Mouse (Mus musculus): ENCODE results near the gene Zfp715. TPM values are rescaled to one million over a fixed set of nuclear protein-coding genes. Genes with fewer than 3 reads are reported as not detected.
"Not testable (repeated sequence)": the region's sequence is repeated elsewhere in the genome, so short reads cannot be mapped to it uniquely, and the experiment has no call there.

Gene Zfp715
- polyA plus RNA-seq, 2 experiments = 3.9 to 5.4 TPM

DNA sequence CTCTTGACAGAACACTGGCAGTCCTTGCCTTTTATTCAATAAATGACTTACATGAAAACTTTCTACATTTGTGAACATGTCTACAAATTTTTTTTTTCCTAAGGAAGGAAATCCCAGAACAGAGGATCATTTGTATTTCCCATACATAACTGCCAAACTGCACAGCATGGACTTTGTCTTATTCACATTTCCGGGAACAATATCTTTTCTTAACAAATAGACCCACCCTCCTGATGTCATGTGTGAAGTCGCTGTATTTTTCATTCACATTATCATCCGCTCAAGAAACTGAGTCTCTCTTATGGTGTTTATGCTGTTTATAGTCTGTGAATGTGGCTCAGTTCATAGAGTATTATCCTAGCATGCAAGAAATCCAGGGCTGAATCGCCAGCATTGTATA, 40.7 kb upstream of the Zfp715 start:
- no peak for TF ChIP-seq EP300 (IDR thresholded peaks at IDR 0.05; ENCODE audit: low read depth)
- no peak for TF ChIP-seq CTCF (IDR thresholded peaks at IDR 0.05; ENCODE audit: low read depth)
- no peak overlapping the region for H3K9ac ChIP-seq (replicated peaks)
- no peak for DNase-seq (ENCODE audit: low read depth in 3 of 3, low spot score in 3 of 3)
- no peak overlapping the region for H3K4me2 ChIP-seq (ENCODE audit: low read depth)
- H3K27ac ChIP-seq = no peak overlapping the region
- ATAC-seq (ENCODE audit: insufficient read depth) = no peak
- H3K9me3 ChIP-seq (ENCODE audit: control insufficient read depth, low read length) = no peaks in the 10 kb centered on the region
- no peaks in the 10 kb centered on the region for H3K27me3 ChIP-seq (ENCODE audit: control insufficient read depth, insufficient read depth, low read length)
- peaks cover 3 to 22% of the 10 kb centered on the region in 2 experiments; a peak in 3 of 4 replicates for H3K4me1 ChIP-seq (replicated peaks; ENCODE audit: control insufficient read depth in 2 of 2, insufficient read depth in 2 of 2, low read length in 1 of 2)
- H3K4me3 ChIP-seq (ENCODE audit: insufficient read depth in 1 of 2, low read depth in 2 of 2, low read length in 2 of 2) = no peak overlapping the region
- 26% methylated on average over 4 of the region's 4 CpGs for WGBS (ENCODE audit: insufficient replicate concordance)
- H3K36me3 ChIP-seq (replicated peaks; ENCODE audit: control insufficient read depth, insufficient read depth, low read depth) = no peaks in the 10 kb centered on the region

DNA sequence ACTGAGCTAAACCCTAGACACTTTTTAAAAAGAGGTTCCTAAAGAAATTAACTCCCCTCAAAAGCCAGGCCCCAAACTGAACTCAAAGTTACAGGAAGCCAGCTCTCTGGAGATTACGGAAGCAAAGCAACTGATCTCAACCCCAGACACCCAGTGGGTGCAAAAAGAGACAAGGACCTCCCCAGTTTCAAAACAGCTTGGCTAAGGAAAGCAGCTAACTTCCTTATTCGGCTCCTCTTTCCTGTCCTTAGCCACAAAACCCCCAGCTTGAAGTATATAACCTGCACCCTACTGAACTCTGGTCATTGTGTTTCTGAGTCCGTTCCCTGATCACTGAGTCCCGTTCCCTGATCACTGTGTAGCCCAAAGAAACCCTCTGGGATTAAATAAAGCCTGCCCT, 40.0 kb upstream of the Zfp715 start:
- peaks cover 3 to 22% of the 10 kb centered on the region in 2 experiments; a peak in 3 of 4 replicates for H3K4me1 ChIP-seq (replicated peaks; ENCODE audit: control insufficient read depth in 2 of 2, insufficient read depth in 2 of 2, low read length in 1 of 2)
- no peaks in the 10 kb centered on the region for H3K9me3 ChIP-seq (ENCODE audit: control insufficient read depth, low read length)
- TF ChIP-seq CTCF (IDR thresholded peaks at IDR 0.05; ENCODE audit: low read depth) (no peak), EP300 (IDR thresholded peaks at IDR 0.05; ENCODE audit: low read depth) (no peak)
- WGBS (ENCODE audit: insufficient replicate concordance) = 16% methylated on average over 4 of the region's 4 CpGs
- no peak overlapping the region for H3K4me2 ChIP-seq (ENCODE audit: low read depth)
- H3K27ac ChIP-seq = no peak overlapping the region
- ATAC-seq (ENCODE audit: insufficient read depth) = no peak
- H3K9ac ChIP-seq (replicated peaks) = no peak overlapping the region
- no peaks in the 10 kb centered on the region for H3K27me3 ChIP-seq (ENCODE audit: control insufficient read depth, insufficient read depth, low read length)
- H3K4me3 ChIP-seq (ENCODE audit: insufficient read depth in 1 of 2, low read depth in 2 of 2, low read length in 2 of 2) = no peak overlapping the region
- DNase-seq (ENCODE audit: low read depth in 3 of 3, low spot score in 3 of 3) = peak in 2 of 3 experiments; percentile 12 to 26
- H3K36me3 ChIP-seq (replicated peaks; ENCODE audit: control insufficient read depth, insufficient read depth, low read depth) = no peaks in the 10 kb centered on the region

DNA sequence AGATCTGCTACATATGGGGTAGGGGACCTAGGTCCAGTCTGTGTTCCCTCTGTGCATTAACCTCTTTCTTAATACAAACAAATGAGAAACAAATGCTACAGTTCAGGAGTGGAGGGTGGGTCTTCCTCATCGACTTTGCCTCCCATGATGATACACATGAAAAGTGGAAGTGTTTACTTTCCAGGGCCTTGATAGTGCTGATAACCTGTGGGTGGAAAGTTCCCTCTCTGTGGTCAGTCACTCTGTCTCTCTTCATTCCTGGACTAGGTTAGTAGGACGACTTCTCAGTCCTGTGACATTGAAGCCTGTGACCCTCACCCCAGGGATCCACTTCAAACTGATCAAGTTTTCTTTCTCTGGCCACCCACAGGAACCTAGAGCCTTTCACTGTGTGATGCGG, 38.1 kb upstream of the Zfp715 start, which contains the start of gene Siglecf:
Gene Siglecf (plus strand): TSS at position 188 of the 400 bp plus-strand sequence.
- Histone ChIP-seq H3K9ac (replicated peaks) (no peak within 1 kb of the TSS), H3K4me3 (ENCODE audit: insufficient read depth in 1 of 2, low read depth in 2 of 2, low read length in 2 of 2) (no peak within 1 kb of the TSS), H3K27me3 (ENCODE audit: control insufficient read depth, insufficient read depth, low read length) (no peaks in the 10 kb centered on the region), H3K4me1 (replicated peaks; ENCODE audit: control insufficient read depth in 2 of 2, insufficient read depth in 2 of 2, low read length in 1 of 2) (peaks cover 3 to 23% of the 10 kb centered on the region in 2 experiments; a peak in 3 of 4 replicates), H3K4me2 (ENCODE audit: low read depth) (no peak within 1 kb of the TSS), H3K9me3 (ENCODE audit: control insufficient read depth, low read length) (no peaks in the 10 kb centered on the region), H3K36me3 (replicated peaks; ENCODE audit: control insufficient read depth, insufficient read depth, low read depth) (no peaks in the 10 kb centered on the region), H3K27ac (no peak within 1 kb of the TSS)
- TF ChIP-seq EP300 (IDR thresholded peaks at IDR 0.05; ENCODE audit: low read depth) = no peak
- no peak for TF ChIP-seq CTCF (IDR thresholded peaks at IDR 0.05; ENCODE audit: low read depth)
- no peak for DNase-seq (ENCODE audit: low read depth in 3 of 3, low spot score in 3 of 3)
- ATAC-seq (ENCODE audit: insufficient read depth) = 0 out of 2 replicates have a peak, but pooled peaks have one; percentile 14
- WGBS (ENCODE audit: insufficient replicate concordance) = 23% methylated on average over 3 of the region's 3 CpGs

GRCm38 (mm10) chr7:43349623-43350022, 36.5 kb upstream of the Zfp715 start:
- not testable (repeated sequence) for DNase-seq (ENCODE audit: low read depth in 3 of 3, low spot score in 3 of 3); ATAC-seq (ENCODE audit: insufficient read depth); H3K36me3 ChIP-seq (replicated peaks; ENCODE audit: control insufficient read depth, insufficient read depth, low read depth); H3K9me3 ChIP-seq (ENCODE audit: control insufficient read depth, low read length); H3K4me3 ChIP-seq (ENCODE audit: insufficient read depth in 1 of 2, low read depth in 2 of 2, low read length in 2 of 2); H3K9ac ChIP-seq (replicated peaks); H3K4me2 ChIP-seq (ENCODE audit: low read depth); H3K27ac ChIP-seq; H3K27me3 ChIP-seq (ENCODE audit: control insufficient read depth, insufficient read depth, low read length)
- WGBS (ENCODE audit: insufficient replicate concordance) = 34% methylated on average over 5 of the region's 5 CpGs
- H3K4me1 ChIP-seq (replicated peaks; ENCODE audit: control insufficient read depth in 2 of 2, insufficient read depth in 2 of 2, low read length in 1 of 2) = peaks cover 3 to 17% of the 10 kb centered on the region in 2 experiments; a peak in 3 of 4 replicates
- TF ChIP-seq CTCF (IDR thresholded peaks at IDR 0.05; ENCODE audit: low read depth) = peak; percentile 34; the same call in 1 of the 2 replicates

DNA sequence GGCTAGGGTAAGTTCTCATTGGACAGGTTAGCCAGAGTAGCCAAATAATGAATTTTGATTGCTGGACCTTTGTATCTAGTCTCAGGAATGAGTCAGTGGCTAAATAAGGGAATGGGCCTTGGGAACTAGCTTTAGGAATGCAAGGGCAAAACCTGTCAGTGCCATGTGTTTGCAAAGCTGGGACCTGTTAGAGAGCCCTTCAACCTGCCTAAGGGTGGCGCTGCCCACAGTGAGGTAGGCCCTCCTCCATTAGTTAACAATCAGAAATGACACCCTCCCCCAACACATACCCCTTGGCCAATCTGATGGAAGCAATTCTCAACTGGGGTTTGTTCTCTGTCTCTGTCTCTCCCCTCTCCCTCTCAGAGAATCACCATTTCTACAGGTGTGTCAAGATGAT, 33.5 kb upstream of the Zfp715 start:
- TF ChIP-seq EP300 (IDR thresholded peaks at IDR 0.05; ENCODE audit: low read depth) (no peak), CTCF (IDR thresholded peaks at IDR 0.05; ENCODE audit: low read depth) (no peak)
- H3K27me3 ChIP-seq (ENCODE audit: control insufficient read depth, insufficient read depth, low read length) = no peaks in the 10 kb centered on the region
- no peaks in the 10 kb centered on the region for H3K36me3 ChIP-seq (replicated peaks; ENCODE audit: control insufficient read depth, insufficient read depth, low read depth)
- no peaks in the 10 kb centered on the region for H3K9me3 ChIP-seq (ENCODE audit: control insufficient read depth, low read length)
- no peak for DNase-seq (ENCODE audit: low read depth in 3 of 3, low spot score in 3 of 3)
- no peak for ATAC-seq (ENCODE audit: insufficient read depth)
- no peak overlapping the region for H3K4me3 ChIP-seq (ENCODE audit: insufficient read depth in 1 of 2, low read depth in 2 of 2, low read length in 2 of 2)
- WGBS (ENCODE audit: insufficient replicate concordance) = 78% methylated on average over 1 of the region's 1 CpGs
- H3K4me1 ChIP-seq (replicated peaks; ENCODE audit: control insufficient read depth in 2 of 2, insufficient read depth in 2 of 2, low read length in 1 of 2) = peaks cover 2 to 10% of the 10 kb centered on the region in 2 experiments; a peak in 3 of 4 replicates
- H3K4me2 ChIP-seq (ENCODE audit: low read depth) = no peak overlapping the region
- H3K9ac ChIP-seq (replicated peaks) = no peak overlapping the region
- no peak overlapping the region for H3K27ac ChIP-seq

Measured in liver, embryonic 14.5 days (tissue).